Mouse (Mus musculus): ENCODE measurements around the gene Kbtbd4.

- TF ChIP-seq CTCF (IDR thresholded peaks at IDR 0.05; ENCODE audit: borderline replicate concordance, control insufficient read depth, extremely low read depth, insufficient read depth, low read length, poor library complexity) (no peak), POLR2A (IDR thresholded peaks at IDR 0.05; ENCODE audit: control insufficient read depth, extremely low read depth, insufficient read depth, low read length, poor library complexity) (no peak)
Measured at GRCm38 (mm10) chr2:90931829-90932228, 27.3 kb downstream of the Kbtbd4 start.

Data from thymus, adult 2 months (tissue).